Mouse (Mus musculus) ES-E14 (cell line): Measurements from ENCODE around the gene Nfatc4.

Source experiments
- HCFC1 ChIP-seq: IDR thresholded peaks from 2 replicates; pipeline ENCODE4 v1.6.1; 2012; ENCODE audit warnings: low read length, inconsistent platforms, borderline replicate concordance; ENCODE audit not compliant: insufficient read depth
- ZC3H11A ChIP-seq: IDR thresholded peaks from 2 replicates; pipeline ENCODE4 v1.6.1; 2012; ENCODE audit warnings: low read depth, mild to moderate bottlenecking, inconsistent platforms, low read length, borderline replicate concordance

GRCm38 (mm10) chr14:55822991-55823762 lies at the start of gene Nfatc4:
- TF ChIP-seq HCFC1 = no peak; the same call in 1 of the 2 replicates
- TF ChIP-seq ZC3H11A = no peak
